Mouse (Mus musculus) embryo, embryonic 9.5 days (tissue): Measurements from ENCODE around the gene Olfml2a.
"Not testable (repeated sequence)": the region's sequence is repeated elsewhere in the genome, so short reads cannot be mapped to it uniquely, and the experiment has no call there.

Experiments
- DNase-seq: peaks from one replicate; pipeline ENCODE4 v3.0.0-alpha.2; 2017; ENCODE audit errors: extremely low spot score

Olfml2a gene

GRCm38 (mm10) chr2:38986580-38986979 lies 54.8 kb downstream of the Olfml2a start:
- no peak for DNase-seq

- DNase-seq: no peak
Measured at GRCm38 (mm10) chr2:38987371-38987770, 55.6 kb downstream of the Olfml2a start.

DNA sequence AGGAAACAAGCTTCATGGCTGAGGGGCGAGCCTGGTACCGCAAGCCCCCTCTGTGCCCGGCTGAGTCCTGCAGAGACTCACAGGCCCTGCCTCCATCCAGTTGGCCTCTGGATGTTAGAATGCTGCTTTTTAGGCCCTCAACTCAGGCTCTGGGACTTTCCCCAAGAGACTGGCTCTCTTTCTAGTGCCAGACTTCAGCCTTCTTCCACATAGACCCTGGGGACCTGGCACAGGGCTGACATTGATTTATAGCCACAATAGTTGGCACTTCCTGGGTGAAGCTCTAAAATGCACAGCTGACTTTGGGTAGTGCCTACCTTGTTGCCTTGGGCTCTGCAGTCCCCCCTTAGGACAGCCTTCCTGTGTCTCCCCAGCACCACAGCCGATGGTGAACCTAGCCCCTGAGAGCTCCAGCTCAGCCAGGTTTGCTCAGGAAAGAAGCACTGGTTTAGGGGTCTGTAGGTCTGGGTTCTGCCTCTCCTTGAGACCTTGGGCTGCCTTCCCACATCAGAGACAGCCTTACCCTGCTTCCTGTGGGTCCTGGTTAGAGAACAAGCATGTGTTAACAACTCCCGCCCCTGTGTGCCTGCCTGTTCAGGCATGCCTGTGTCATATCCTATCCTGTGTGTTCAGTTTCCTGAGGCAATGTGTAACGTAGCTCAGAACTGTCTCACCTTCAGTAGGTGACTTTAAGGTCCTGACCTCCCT lies 56.2 kb downstream of the Olfml2a start:
- no peak for DNase-seq

- DNase-seq: no peak
Measured at GRCm38 (mm10) chr2:38988929-38989328, 57.2 kb downstream of the Olfml2a start.

GRCm38 (mm10) chr2:38992004-38992403 lies 60.2 kb downstream of the Olfml2a start:
- no peak for DNase-seq

GRCm38 (mm10) chr2:38992452-38992851 lies 60.7 kb downstream of the Olfml2a start:
- DNase-seq: no peak

GRCm38 (mm10) chr2:38997386-38998374 lies 65.9 kb downstream of the Olfml2a start, which contains the start of gene Wdr38:
TSS of gene Wdr38 (plus strand) at chr2:38997476.
- DNase-seq: peak; percentile 92

DNA sequence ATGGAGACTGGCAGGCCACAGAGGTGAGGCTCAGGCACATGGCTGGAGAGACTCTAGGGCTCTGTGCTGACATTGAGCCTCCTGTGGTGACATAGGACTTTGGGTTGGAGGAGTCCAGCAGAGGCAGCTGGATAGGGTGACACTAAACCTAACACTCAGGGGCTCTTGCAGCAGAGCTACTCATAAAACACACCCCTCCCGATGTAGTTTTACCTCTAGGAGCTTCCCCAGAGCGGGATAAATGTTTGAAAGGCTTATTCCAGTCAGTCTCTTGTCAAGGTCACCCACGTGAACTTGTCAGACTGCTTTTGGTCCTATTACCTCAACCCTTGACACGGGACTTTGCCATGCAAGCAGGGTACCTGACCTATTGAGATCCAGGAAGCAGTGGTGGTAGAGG lies 67.6 kb downstream of the Olfml2a start:
- DNase-seq: peak; percentile 27

GRCm38 (mm10) chr2:38999910-39000586 lies 68.3 kb downstream of the Olfml2a start:
- peak; percentile 20 for DNase-seq

- peak; percentile 29 for DNase-seq
Measured at GRCm38 (mm10) chr2:39000587-39000919, 68.8 kb downstream of the Olfml2a start.

GRCm38 (mm10) chr2:39001866-39002265 lies 70.1 kb downstream of the Olfml2a start:
- no peak for DNase-seq

DNA sequence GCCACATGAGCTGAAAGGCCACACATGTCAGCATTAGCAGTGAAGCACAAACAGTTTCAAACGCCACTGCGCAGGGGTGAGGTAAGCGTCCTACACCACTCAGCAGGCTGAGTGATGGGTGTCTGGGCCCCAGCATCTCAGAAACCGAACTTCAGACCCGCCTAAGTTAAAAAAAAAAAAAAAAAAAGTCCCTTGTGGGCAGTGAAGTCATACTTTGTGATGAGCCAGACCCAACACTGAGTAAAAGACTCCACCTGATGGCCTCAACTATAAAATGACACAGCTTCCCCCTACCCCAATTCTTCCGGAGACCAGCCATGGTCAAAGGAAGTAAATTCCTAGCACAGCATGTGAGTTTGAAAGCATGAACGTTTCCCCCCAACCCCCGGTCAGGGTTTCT lies 71.3 kb downstream of the Olfml2a start:
- no peak for DNase-seq

GRCm38 (mm10) chr2:39003512-39003911 lies 71.7 kb downstream of the Olfml2a start:
- no peak for DNase-seq

DNA sequence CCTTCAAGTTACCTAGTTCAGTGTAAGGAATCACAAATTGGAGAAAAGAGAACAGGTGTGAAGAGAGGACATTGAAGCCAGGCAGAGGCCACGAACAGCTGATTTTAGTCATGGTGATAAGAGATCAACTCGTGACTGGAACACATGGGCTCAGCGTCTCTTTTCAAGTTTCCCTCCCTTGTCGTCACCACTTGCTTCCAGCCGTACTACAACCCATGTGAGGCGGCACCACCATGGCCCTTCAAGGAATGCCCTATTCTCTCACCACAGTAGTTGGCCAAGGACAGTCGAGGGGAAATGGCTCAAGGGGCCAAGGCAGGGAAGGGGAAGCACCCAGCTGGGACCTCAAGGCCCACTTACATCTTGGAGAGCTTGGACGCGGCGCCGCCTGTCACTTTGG lies 72.6 kb downstream of the Olfml2a start:
- peak; percentile 24 for DNase-seq

DNA sequence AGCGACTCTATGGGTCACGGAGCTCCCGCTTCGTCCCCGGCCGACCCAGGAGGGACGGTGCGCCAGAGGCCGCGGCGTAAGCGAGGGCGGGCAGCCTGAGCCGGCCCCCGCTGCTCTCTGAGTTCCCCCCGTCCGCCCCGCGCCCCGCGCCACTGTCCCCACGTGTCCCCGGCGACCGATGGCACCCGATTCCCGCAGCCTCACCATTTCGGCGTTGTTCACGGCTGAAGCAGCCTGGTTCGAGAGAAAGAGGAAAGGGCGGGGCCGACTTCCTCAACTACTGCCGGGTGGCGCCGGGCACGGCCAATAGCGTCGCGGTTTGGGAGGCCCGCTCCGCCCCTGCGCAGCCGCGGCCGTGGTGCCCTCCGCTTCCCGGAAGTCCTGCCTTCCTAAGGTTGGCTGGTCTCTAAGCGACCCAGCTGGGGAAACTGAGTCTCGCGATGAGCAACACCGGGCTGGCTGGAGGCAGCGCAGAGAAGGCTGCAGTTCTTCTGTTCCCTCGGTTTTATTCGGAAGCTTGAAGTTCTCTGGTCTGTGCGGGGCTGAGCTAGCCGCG lies 73.2 kb downstream of the Olfml2a start, which contains the start of gene Arpc5l:
Gene Arpc5l, plus strand, starts transcription at position 469 of the 556 bp plus-strand sequence.
- peak; percentile 88 for DNase-seq

DNA sequence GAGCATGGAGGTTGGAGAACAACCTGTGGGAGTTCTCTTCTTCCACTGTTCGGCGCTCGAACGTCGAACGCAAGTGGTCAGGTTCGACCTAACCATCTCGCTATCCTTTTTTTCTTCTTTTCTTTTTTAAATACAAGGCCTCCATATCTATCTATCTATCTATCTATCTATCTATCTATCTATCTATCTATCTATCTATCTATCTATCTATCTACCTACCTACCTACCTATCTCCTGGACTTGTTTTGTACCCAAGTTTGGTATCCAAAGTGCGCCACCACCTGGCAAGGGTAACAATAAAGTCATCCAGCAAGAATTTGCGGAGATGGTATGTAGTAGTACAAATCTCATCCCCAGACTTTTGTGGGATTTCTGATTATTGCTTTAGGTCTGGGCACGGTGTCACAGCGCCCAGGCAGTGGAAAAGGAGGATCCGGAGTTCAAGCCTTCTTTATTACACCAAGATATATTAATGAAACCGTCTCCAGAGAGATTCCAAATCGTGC lies 73.8 kb downstream of the Olfml2a start, which contains the start of gene Rpl35:
Gene Rpl35, minus strand, starts transcription at position 51 of the 506 bp plus-strand sequence.
- DNase-seq: peak; percentile 42

DNA sequence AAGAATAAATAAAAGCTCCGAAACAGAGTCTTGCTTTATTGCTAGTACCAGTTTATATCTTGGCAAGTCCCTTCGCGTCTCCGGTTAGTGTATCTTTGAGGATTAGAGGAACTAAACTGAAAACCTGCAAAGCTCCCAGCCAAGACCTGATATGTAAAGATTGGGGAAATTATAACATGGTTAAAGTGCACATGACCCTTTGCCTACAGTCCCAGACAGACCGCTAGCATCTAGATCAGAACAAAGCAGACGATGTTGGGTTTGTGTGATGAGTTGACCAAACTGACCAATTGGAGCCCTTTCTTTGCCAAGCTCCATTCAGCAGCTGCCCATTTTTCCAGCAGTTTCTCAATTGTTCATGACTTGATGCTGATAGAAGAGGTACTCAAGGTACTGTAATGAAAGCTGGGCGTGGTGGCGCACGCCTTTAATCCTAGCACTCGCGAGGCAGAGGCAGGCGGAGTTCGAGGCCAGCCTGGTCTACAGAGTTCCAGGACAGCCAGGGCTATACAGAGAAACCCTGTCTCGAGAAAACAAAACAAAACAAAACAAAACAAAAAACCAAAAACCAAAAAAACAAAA lies 74.5 kb downstream of the Olfml2a start:
- DNase-seq: no peak

DNA sequence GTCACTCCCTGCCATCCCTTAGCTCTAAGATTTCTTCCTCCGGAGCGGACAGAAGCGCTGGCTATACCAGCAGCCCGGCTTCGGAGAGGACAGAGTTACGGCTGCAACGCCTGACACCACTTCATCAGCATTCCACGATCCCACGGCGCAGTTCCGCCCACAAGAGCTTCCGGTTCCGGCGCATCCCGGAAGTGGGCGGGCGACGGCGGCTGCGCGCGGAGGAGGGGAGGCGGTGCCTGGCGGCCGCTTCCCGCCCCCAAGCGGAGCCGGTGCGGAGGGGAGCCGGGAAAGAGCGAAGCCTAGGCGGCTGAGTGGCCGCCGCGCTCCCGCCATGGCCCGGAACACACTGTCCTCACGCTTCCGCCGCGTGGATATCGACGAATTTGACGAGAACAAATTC lies 76.1 kb downstream of the Olfml2a start:
- DNase-seq: peak; percentile 93

DNA sequence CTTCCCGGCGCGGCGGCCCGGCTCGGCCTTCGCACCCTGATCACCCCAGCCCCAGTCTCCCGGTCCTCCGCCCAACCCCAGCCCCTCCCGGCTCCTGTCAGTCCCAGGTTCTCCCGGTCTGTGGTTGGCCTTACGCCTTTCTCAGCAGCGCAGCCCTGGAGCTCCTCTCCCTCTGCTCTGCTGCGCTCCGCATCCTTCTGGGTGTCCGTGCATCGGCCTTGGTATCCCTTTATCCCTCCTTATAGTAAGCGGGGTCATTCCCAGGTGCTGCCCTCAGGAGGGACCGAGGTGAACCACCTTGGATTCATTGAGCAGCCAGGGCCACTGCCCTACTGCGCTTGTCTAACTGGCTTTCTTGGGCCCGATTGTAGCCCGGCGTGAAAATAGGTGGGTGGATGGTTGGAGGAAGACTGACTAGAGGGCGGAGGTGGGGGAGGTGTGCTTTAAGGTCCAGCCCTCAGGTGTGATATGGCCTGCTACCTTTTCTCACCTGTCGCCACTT lies 76.6 kb downstream of the Olfml2a start:
- no peak for DNase-seq

GRCm38 (mm10) chr2:39008954-39009365 lies 77.2 kb downstream of the Olfml2a start:
- no peak for DNase-seq

- not testable (repeated sequence) for DNase-seq
Measured at GRCm38 (mm10) chr2:39010144-39010543, 78.4 kb downstream of the Olfml2a start.
